Mouse (Mus musculus): ENCODE measurements at regions not wholly inside any gene's neighbourhood (a gene's known extent, or its start where the extent isn't known, plus 50 kb on each side); places are given as distances from the start of the nearest gene placed in this dataset.
A peak's percentile ranks its signal among the peaks of the same experiment; 100 is the strongest.

DNA sequence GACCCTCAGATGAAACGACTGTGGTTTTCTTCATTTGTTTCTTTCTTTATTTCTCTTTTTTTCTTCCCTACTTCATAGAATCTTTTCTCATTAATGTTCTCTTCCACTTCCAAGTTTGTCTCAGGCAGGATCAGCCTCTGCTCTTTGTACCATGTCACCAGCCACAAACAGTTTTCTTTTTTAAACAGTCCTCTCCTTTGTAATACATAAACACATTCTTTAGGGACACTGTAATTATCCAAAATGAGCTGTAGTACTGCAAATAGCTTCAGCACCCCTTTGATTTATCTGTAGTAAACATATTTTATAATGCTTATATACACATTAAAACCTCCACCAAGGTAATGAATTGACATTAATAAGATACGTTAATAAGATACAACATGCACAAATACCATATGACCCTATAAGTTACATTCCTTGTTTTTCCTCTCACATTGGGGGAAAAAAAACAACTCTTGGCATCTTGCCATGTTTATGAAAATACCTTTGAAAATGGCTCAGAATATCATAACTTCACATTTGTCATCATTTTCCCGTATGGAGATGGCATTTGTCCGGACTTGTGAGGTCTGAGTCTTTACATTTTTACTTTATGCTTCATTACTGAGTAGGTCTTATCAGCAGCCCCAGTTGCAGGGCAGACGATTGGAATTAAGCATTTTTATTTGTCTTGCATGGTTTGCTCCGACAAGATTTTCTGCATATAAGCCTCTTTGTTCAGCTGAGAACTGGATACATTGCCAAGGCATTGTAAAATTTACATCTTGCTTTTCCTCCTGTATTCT is 1070.5 kb downstream of the Diaph3 start:
- H3K4me2 ChIP-seq (ENCODE audit: low read depth, severe bottlenecking): no peak overlapping the region
- H3K27ac ChIP-seq (replicated peaks; ENCODE audit: low read depth, low read length): no peak overlapping the region
- no peaks in the 10 kb centered on the region for H3K9me3 ChIP-seq (ENCODE audit: control insufficient read depth, low read length)
- H3K4me1 ChIP-seq (ENCODE audit: control insufficient read depth, insufficient read depth, low read length): no peaks in the 10 kb centered on the region
- no peak overlapping the region for H3K4me3 ChIP-seq (ENCODE audit: low read depth, low read length)
- H3K36me3 ChIP-seq (ENCODE audit: control insufficient read depth, insufficient read depth, low read length): no peaks in the 10 kb centered on the region
- H3K27me3 ChIP-seq (ENCODE audit: control insufficient read depth, insufficient read depth, low read length): no peaks in the 10 kb centered on the region
- 85% methylated on average over 6 of the region's 6 CpGs for WGBS
- ATAC-seq (ENCODE audit: insufficient number of reproducible peaks, low FRiP score, low TSS enrichment, low read depth): no peak
- H3K9ac ChIP-seq (ENCODE audit: low read length): no peak overlapping the region
- DNase-seq (ENCODE audit: low spot score): no peak

DNA sequence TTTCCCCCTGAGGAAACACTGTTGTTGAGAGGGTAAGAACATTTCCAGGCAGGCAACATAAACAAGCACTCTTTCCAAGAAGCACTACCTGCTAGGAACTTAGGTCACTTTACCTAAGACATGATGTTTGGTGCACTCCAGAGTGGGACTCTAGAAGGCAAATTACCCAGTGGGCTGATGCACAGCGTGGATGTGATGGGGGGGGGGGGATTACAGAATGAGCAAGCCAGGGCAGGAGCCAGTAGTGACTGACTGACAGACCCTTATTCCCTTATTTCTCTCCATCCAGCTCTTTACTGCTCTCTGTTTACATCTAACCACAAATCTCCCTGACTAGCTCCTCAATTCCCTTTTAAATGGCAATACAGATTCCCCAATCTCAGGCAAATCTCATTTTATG is 1071.7 kb downstream of the Diaph3 start:
- no peak overlapping the region for H3K4me2 ChIP-seq (ENCODE audit: low read depth, severe bottlenecking)
- WGBS: 21% methylated on average over 1 of the region's 1 CpGs
- no peak for ATAC-seq (ENCODE audit: insufficient number of reproducible peaks, low FRiP score, low TSS enrichment, low read depth)
- no peaks in the 10 kb centered on the region for H3K27me3 ChIP-seq (ENCODE audit: control insufficient read depth, insufficient read depth, low read length)
- no peak overlapping the region for H3K27ac ChIP-seq (replicated peaks; ENCODE audit: low read depth, low read length)
- H3K36me3 ChIP-seq (ENCODE audit: control insufficient read depth, insufficient read depth, low read length): no peaks in the 10 kb centered on the region
- no peak overlapping the region for H3K4me3 ChIP-seq (ENCODE audit: low read depth, low read length)
- H3K9ac ChIP-seq (ENCODE audit: low read length): no peak overlapping the region
- no peak for DNase-seq (ENCODE audit: low spot score)
- no peaks in the 10 kb centered on the region for H3K9me3 ChIP-seq (ENCODE audit: control insufficient read depth, low read length)
- no peaks in the 10 kb centered on the region for H3K4me1 ChIP-seq (ENCODE audit: control insufficient read depth, insufficient read depth, low read length)

DNA sequence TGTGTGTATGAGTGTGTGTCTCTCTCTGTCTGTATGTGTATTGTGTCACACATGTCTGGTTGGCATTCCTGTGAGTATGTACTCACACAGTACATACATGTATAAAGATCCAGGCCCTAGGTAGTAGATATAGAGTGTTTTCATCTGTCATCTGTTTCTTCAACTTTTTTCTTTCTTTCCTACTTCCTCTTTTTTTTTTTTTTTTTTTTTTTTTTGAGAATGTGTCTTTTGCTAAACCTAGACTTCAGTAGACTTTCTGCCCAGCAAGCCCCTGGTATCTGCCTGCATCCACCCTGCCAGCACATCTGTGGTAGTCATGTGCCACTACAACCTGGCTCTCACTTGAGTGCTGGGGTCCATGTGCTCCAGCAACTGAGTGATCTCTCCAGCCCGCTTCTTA is 1073.3 kb downstream of the Diaph3 start:
- whole genome bisulfite sequencing: 95% methylated on average over 1 of the region's 1 CpGs
- no peak for DNase-seq (ENCODE audit: low spot score)
- H3K27me3 ChIP-seq (ENCODE audit: control insufficient read depth, insufficient read depth, low read length): no peaks in the 10 kb centered on the region

DNA sequence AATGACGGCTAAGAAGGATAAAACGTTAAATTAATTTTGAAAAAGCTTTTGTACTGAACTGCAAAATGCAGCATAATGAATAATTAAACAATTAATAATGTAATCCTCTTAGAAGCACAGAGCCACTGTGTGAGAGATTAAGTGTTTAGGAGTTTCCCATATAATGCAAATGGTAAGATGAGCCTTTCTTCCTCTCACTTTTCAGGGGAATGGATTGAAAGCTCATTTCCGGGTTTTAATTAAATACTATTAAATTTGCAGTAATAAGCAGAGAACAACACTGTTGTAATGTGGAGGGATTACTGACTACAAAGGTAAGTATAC is 1077.5 kb downstream of the Diaph3 start:
- ATAC-seq (ENCODE audit: insufficient number of reproducible peaks, low FRiP score, low TSS enrichment, low read depth) (no peak), DNase-seq (ENCODE audit: low spot score) (no peak)
- H3K36me3 ChIP-seq (ENCODE audit: control insufficient read depth, insufficient read depth, low read length): no peaks in the 10 kb centered on the region
- no peak overlapping the region for H3K4me3 ChIP-seq (ENCODE audit: low read depth, low read length)
- H3K27me3 ChIP-seq (ENCODE audit: control insufficient read depth, insufficient read depth, low read length): no peaks in the 10 kb centered on the region
- no peaks in the 10 kb centered on the region for H3K9me3 ChIP-seq (ENCODE audit: control insufficient read depth, low read length)
- no peak overlapping the region for H3K4me2 ChIP-seq (ENCODE audit: low read depth, severe bottlenecking)
- H3K4me1 ChIP-seq (ENCODE audit: control insufficient read depth, insufficient read depth, low read length): no peaks in the 10 kb centered on the region
- no peak overlapping the region for H3K9ac ChIP-seq (ENCODE audit: low read length)
- 93% methylated on average over 3 of the region's 3 CpGs for WGBS
- no peak overlapping the region for H3K27ac ChIP-seq (replicated peaks; ENCODE audit: low read depth, low read length)

More for the DNA sequence above, 1073.3 kb downstream of the Diaph3 start:
- H3K4me1 ChIP-seq (ENCODE audit: control insufficient read depth, insufficient read depth, low read length): no peaks in the 10 kb centered on the region
- H3K9me3 ChIP-seq (ENCODE audit: control insufficient read depth, low read length): no peaks in the 10 kb centered on the region
- no peak overlapping the region for H3K4me2 ChIP-seq (ENCODE audit: low read depth, severe bottlenecking)
- no peak overlapping the region for H3K4me3 ChIP-seq (ENCODE audit: low read depth, low read length)
- no peak overlapping the region for H3K9ac ChIP-seq (ENCODE audit: low read length)
- no peak overlapping the region for H3K27ac ChIP-seq (replicated peaks; ENCODE audit: low read depth, low read length)
- H3K36me3 ChIP-seq (ENCODE audit: control insufficient read depth, insufficient read depth, low read length): no peaks in the 10 kb centered on the region
- ATAC-seq (ENCODE audit: insufficient number of reproducible peaks, low FRiP score, low TSS enrichment, low read depth): no peak

DNA sequence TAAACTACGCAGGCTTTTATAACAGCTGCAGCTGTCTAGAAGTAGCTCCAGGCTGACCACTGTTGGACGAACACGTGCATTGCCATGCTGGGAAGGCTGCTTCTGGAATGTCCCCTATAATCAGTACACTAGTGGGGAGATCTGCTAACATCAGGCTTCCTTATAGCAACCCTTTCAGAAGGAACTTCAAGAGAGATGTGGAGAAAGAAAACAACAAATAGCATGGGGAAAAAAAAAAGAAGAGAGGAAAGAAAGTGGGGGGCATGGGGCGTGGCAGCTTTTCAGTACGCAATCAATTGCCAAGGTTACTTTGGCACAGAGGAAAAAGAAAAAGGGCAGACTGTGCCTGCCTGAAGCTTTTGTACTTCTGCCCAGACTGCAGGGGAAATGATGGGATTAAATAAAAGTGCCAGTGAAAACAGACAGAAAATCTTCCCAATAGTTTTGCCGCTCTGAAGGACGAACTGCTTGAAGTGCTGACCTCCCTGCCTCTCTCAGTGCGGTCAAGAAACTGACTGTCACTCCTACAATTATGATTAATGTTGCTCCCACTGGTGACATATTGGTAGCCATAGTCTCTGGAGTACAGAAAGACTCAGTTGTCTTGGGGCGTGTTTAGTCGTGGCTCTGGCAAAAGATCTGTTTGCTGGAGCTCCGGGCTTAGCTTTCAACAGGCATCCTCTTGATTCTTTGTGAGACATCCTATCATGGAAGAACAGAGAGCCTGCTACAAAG is 1078.0 kb downstream of the Diaph3 start:
- Histone ChIP-seq H3K27ac (replicated peaks; ENCODE audit: low read depth, low read length) (no peak overlapping the region), H3K4me1 (ENCODE audit: control insufficient read depth, insufficient read depth, low read length) (no peaks in the 10 kb centered on the region), H3K9me3 (ENCODE audit: control insufficient read depth, low read length) (no peaks in the 10 kb centered on the region), H3K4me2 (ENCODE audit: low read depth, severe bottlenecking) (no peak overlapping the region), H3K36me3 (ENCODE audit: control insufficient read depth, insufficient read depth, low read length) (no peaks in the 10 kb centered on the region), H3K4me3 (ENCODE audit: low read depth, low read length) (no peak overlapping the region), H3K27me3 (ENCODE audit: control insufficient read depth, insufficient read depth, low read length) (no peaks in the 10 kb centered on the region), H3K9ac (ENCODE audit: low read length) (no peak overlapping the region)
- DNase-seq (ENCODE audit: low spot score) (no peak), ATAC-seq (ENCODE audit: insufficient number of reproducible peaks, low FRiP score, low TSS enrichment, low read depth) (no peak)
- WGBS: 84% methylated on average over 11 of the region's 11 CpGs

DNA sequence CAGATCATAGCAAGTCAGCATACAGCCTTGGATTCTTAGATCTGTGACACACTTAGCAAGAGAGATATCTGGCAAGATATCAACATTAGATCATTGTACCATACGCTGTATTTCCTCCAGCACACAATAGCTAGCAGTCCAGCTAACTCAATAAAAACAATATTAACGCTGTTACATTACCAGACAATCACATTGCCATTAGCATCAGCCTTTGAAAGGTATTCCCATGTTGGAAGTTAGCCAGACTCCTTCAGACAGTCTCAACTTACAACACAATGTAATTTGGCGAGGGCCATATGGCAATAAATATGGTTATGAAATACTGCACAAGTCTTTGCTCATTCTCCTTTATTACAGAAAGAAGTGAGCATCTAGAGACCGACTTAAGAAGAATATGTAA is 1084.0 kb downstream of the Diaph3 start:
- Histone ChIP-seq H3K4me3 (ENCODE audit: low read depth, low read length) (no peak overlapping the region), H3K4me1 (ENCODE audit: control insufficient read depth, insufficient read depth, low read length) (no peaks in the 10 kb centered on the region), H3K27me3 (ENCODE audit: control insufficient read depth, insufficient read depth, low read length) (no peaks in the 10 kb centered on the region), H3K9ac (ENCODE audit: low read length) (no peak overlapping the region), H3K9me3 (ENCODE audit: control insufficient read depth, low read length) (no peaks in the 10 kb centered on the region), H3K36me3 (ENCODE audit: control insufficient read depth, insufficient read depth, low read length) (no peaks in the 10 kb centered on the region), H3K4me2 (ENCODE audit: low read depth, severe bottlenecking) (no peak overlapping the region), H3K27ac (replicated peaks; ENCODE audit: low read depth, low read length) (no peak overlapping the region)
- DNase-seq (ENCODE audit: low spot score): no peak
- no peak for ATAC-seq (ENCODE audit: insufficient number of reproducible peaks, low FRiP score, low TSS enrichment, low read depth)
- WGBS: 81% methylated on average over 4 of the region's 4 CpGs

DNA sequence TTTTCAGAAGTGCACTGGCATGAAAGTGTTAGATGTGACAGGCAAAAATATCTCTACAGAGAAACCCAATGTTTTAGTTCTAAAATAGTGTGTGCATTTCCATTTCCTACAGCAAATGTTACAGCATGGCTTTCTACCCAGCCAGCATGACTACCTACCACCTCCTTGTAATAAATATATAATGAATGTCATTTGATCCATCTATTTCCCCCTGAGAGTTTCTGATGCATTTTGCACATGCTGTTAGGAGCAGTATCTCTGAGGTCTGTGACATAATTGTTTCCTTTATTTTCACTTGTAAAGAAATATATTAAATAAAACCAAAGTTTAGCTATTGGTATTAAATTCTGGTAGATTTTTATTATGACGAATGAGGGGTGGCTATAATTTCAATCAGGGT is 1086.4 kb downstream of the Diaph3 start:
- no peak overlapping the region for H3K9ac ChIP-seq (ENCODE audit: low read length)
- peak; percentile 57; the same call in 1 of the 2 replicates for ATAC-seq (ENCODE audit: insufficient number of reproducible peaks, low FRiP score, low TSS enrichment, low read depth)
- no peaks in the 10 kb centered on the region for H3K36me3 ChIP-seq (ENCODE audit: control insufficient read depth, insufficient read depth, low read length)
- H3K27me3 ChIP-seq (ENCODE audit: control insufficient read depth, insufficient read depth, low read length): no peaks in the 10 kb centered on the region
- H3K9me3 ChIP-seq (ENCODE audit: control insufficient read depth, low read length): no peaks in the 10 kb centered on the region
- WGBS: 88% methylated on average over 1 of the region's 1 CpGs
- H3K4me3 ChIP-seq (ENCODE audit: low read depth, low read length): no peak overlapping the region
- no peak for DNase-seq (ENCODE audit: low spot score)
- H3K4me1 ChIP-seq (ENCODE audit: control insufficient read depth, insufficient read depth, low read length): no peaks in the 10 kb centered on the region
- H3K27ac ChIP-seq (replicated peaks; ENCODE audit: low read depth, low read length): no peak overlapping the region
- no peak overlapping the region for H3K4me2 ChIP-seq (ENCODE audit: low read depth, severe bottlenecking)

DNA sequence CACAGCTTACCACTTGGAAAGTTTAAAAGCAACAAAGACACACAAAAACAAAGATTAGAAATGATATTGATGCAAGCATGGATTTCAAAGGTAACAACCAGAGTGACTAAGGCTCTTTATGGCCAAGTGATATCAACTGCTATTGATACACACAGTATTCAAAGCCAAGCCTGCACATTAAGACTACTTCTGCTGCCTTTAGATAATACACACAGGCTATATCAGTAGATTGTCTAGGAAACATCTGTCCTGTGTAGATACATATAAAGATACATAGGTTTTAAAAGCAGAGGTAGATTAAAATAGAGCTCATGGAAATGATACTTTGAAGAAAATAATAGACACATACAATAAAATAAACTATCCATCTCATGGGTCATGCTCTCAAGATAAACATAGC is 1111.6 kb downstream of the Diaph3 start:
- no peak for DNase-seq (ENCODE audit: low spot score)
- no peak overlapping the region for H3K27ac ChIP-seq (replicated peaks; ENCODE audit: low read depth, low read length)

More for the DNA sequence above, 1111.6 kb downstream of the Diaph3 start:
- H3K4me2 ChIP-seq (ENCODE audit: low read depth, severe bottlenecking): no peak overlapping the region
- H3K27me3 ChIP-seq (ENCODE audit: control insufficient read depth, insufficient read depth, low read length): no peaks in the 10 kb centered on the region
- H3K9ac ChIP-seq (ENCODE audit: low read length): no peak overlapping the region
- ATAC-seq (ENCODE audit: insufficient number of reproducible peaks, low FRiP score, low TSS enrichment, low read depth): no peak
- H3K36me3 ChIP-seq (ENCODE audit: control insufficient read depth, insufficient read depth, low read length): no peaks in the 10 kb centered on the region
- no peaks in the 10 kb centered on the region for H3K4me1 ChIP-seq (ENCODE audit: control insufficient read depth, insufficient read depth, low read length)
- H3K9me3 ChIP-seq (ENCODE audit: control insufficient read depth, low read length): no peaks in the 10 kb centered on the region
- H3K4me3 ChIP-seq (ENCODE audit: low read depth, low read length): no peak overlapping the region
